Mouse (Mus musculus): ENCODE data around the gene Steap1.

DNA sequence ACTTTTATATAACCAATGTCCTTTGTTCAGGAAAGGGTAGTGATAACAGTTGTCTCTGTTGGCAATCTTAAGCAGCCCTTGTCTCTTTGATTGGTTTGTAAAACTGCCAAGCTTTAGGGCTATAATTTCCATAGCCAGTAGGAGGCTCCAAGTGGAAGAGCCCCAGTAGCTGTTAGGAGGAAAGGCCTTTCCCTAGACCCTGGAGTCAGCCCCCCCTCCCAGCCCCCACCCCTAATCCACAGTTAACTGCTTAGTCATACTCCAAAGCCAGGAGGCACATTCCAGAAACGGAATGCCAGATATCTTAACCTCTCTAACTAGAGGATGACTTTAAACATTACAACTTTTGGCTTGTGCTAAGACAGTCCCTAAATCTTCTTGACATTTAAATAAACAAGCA lies 62.2 kb downstream of the Steap1 start:
- TF ChIP-seq EP300 (IDR thresholded peaks at IDR 0.05; ENCODE audit: low read depth): no peak
- no peak for TF ChIP-seq CTCF (IDR thresholded peaks at IDR 0.05; ENCODE audit: low read depth)

Data from heart, postnatal 0 days (tissue).